Mouse (Mus musculus) ZHBTc4 (cell line): ENCODE measurements around the gene Dnaic1.
"Not testable (repeated sequence)": the region's sequence is repeated elsewhere in the genome, so short reads cannot be mapped to it uniquely, and the experiment has no call there.

Source experiments
- DNase-seq: peaks from one replicate; pipeline ENCODE4 v3.0.0-alpha.2; 2011; ENCODE audit warnings: low read depth, low spot score

Gene Dnaic1

DNA sequence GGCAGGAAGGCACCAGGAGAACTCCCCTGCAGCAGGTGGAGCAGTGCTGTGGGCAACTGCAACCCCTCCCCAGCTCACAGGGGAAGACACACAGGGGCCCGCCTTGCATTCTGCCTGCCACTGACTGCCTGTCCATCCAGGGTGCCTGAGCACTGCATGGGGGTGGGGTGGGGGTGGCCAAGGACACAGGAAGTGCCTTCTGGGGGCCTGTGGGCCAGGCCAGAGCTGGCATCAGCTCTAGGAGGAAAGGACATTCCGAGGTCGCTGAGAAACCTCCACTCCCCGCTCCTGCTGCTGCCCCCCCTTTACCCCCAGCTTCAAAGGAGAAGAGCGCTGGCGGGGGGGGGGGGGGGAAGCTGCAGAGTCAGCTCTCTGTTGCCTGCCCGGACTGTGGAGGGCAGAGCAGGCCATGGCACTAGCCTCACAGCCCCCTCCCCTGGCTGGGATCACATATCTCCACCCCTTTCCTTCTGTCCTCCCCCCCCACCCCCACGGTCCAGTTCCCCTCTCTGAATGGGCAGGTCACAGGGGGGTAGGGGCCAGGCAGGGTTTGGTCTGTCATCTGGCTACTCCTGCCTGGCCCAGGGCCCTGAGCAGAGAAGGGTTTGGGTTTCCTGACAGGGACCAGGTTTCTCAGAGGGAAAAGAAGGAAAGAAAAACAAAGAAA lies 95.6 kb downstream of the Dnaic1 start:
- no peak for DNase-seq

DNA sequence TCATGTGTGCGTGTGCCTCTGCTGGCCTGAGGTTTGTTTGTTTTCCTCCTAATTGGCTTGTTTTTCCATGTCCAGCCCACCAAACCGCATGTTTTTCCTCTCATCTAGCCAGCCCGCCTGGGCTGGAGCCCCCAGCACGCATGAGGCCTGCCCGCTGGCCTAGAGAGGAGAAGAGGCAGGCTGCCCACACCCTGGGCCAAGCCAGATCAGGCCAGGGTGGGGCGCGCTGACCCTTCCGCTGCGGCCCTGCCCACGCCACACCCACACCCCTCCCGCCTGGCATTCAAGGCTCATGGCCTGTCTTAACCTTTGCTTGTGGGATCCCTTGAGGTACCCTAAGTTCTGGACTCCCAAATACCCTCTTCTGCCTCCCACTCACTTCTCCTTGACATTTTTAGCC lies 97.1 kb downstream of the Dnaic1 start:
- DNase-seq = no peak

DNA sequence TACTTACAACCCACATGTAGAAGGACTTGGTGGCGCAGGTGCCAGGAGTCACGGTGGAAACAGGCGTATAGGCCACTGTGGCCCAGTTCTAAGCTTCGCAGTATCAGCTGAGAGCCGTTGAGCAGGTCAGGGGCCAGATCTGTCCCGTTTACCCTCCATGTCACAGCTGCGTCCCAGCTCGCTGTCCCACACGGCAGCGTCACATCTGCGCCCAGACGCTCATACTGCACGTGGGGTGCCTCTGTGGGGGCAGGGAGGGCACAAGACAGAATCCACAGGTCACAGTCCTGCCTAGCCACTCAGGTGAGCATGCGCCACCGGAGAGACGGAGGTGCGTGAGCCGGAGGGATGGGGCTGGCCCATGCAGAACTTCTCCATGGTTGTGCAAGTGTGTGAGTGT lies 101.3 kb downstream of the Dnaic1 start:
- no peak for DNase-seq

DNA sequence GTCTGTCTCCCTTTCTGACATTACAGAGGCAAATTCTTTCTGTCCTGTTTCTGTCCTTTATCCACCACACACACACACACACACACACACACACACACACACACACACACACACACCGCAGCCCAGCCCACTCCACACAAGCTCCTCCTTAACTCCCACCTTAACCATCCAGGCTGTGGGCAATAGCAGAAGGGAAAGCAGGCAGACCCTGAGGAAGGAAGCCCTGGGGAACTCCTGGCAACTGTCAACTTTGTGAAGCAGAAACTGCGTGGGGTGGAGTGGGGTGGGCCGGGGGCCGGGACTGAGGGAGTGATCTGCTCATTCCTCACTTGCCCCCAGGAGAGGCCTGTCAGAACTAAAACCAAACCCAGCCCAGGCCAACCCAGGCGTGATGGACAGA lies 101.9 kb downstream of the Dnaic1 start:
- no peak for DNase-seq

DNA sequence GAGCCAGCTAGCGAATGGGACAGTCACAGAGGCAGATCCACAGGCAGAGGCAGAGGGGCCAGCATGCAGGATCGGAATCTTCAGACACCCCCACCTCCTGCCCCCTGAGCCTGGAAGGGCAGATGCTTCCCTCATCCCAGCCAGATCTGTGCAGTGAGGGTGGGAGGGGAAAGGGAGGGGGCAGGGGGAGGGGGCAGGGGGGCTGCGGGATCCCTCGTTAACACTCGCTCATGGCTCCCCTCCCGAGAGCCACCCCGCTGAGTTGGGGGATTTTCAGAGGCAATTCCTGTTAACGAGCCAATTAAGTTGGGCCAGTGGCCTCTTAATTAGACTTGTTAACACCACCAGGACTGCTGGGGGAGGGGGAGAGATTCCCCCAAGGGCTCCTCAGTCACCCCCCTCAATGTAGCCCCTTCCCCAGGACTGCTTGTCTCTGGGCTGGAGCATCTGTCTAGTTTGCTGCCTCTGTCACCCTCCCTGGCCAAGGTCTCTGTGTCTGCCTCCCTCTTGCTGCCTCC lies 102.4 kb downstream of the Dnaic1 start:
- DNase-seq = no peak

DNA sequence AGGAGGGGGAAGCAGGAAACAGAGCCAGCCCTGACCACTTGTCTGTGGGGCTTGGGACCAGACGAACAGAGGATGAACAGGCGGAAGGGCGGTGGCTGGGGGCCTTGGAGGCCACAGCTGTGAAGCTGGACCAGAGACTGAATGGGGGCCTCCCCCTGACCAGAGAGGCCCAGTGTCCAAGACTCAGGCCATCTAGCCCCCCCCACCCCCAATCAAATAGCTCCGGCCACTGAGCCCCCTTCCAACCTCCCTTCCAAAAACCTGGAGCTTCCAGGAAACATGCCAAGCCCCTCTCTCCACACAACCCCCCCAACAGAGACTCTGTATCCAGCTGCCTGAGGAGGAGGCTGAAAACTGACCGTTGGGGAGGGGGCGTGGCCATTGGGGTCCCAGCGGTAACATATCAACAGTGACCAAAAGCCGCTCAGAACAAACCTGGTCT lies 103.0 kb downstream of the Dnaic1 start:
- no peak for DNase-seq

DNA sequence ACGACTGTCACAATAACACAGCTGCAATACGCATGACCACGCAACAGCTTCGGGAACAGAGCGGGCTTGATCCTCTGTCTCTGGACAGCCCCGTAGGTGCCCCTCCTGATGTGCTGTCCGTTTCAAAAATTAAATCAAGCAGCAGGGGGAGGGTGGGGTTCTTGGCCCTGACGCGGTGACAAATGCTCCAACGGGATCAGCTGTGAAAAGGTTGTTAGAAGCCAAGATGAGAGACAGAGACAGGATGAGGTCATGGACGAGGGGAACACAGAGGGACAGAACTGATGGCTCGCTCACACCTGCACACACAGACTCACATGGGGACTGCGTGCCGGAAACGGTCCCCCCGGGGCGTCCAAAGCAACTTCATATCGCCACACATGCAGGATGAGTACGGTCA lies 103.6 kb downstream of the Dnaic1 start:
- DNase-seq = no peak

DNA sequence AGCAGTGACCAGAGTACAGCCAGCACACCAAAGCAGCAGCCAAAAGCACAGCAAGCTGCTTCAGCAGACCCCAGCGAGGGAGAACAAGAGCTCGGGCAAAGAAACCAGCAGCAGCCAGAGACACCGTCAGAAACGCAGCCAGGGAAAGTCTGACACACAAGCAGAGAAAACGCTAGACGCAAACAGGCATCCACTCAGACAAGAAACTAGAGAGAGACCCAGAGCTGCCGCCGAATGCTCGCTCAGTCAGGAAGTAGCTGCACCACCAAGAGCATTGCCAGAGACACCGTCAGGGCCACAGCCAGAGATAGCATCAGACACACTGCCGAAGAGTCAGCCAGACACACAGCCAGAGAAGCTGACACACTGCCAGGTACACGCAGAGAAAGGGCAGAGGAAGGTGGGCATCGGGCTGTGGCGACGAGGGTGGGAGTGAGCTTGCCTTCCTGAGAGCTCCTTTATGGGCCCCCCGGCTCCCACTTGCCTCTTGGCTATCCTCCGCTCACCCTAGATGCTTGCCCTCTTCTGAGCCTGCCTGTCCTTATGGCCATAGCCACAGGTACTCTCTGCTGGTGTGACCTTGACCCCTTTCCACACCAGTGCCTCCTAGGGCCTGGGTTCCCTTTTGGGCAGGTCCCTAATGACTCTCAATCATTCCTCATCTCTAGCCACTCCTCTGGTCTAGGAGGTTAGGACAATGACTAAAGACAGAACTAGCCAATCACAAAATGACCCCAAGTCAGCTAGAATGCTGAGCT lies 106.9 kb downstream of the Dnaic1 start:
- DNase-seq = peak; percentile 46

DNA sequence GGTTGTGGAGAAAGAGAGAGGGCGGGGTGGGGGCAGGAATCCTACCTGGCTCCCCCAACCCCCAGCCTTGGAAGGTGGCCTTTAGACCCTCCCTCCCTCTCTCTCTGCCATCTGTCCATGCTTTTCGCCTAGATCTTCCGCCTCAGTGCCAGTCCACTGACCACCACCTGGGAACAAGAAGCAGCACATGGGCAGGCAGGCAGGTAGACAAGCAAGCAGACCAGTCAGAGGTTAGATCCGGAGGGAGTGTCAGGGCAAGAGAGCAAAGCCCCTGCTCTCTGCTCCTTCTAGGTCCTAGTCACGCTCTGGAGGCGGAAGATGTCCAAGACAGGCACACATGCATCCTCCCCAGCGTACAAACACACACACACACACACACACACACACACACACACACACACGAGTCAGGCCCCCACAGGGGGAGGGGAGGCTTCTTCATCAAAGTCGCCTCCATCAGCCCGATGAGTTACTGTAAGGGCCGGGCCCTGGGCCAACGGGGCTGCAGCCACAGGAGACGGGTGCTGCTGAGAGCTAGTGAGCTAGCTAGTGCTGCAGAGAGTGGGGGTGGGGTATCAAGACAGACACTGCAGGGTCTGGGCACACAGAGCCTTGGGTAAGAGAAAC lies 107.5 kb downstream of the Dnaic1 start:
- DNase-seq = no peak

DNA sequence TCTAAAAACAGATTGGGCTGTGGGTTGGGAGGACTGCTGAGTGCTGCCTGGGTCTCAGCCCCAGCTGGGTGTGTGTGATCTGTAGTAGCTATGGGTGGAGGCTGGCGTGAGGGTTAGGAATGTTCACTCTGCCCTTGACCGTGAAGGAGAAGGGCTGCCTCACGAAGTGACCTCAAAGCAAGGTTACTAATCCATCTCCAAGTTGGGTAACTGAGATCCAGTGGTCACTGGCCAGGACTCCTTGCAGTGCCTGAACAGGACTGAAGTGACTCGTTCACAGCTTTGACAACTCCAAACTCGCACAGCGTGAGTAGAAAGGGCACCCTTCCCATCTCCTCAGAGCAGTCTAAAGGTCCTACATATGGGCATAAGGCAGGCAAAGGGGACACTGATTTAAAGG lies 109.3 kb downstream of the Dnaic1 start:
- no peak for DNase-seq

DNA sequence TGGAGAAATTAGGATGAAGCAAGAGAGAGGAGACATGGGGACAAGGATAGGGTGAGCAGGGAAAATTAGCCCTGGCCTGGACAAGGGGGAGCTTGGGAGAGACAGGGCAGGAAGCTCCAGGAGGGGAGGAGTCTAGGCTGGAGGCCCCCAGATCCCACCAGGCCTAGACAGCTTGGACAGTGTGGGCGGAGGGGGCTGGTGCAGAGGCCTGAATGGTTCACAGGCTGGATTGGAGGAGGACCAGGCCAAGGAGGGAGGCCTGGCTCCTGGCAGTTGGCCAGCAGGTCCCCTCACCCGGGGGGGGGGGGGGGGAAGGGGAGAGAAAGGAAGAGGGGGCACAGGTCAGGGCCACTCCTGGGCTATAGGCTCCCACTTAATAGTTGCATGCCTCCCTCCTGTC lies 109.7 kb downstream of the Dnaic1 start:
- DNase-seq = no peak

DNA sequence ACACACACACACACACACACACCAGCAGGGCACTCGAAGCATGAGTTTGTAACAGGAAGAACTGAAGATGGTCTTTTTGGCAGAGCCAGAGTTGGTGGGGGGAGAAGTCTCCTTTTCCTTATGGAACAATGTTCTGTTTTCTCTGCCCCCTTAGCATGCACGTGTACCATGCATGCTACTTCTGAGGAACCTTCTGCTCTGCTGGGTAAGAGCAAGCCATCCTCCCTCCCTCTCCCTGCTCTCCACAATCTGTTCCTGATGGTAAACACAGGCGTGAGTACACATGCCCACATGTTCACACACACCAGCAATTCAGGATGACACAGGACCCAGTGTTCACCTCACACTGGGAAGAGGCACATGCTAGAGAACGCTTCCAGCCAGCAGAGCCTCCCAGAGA lies 111.6 kb downstream of the Dnaic1 start:
- DNase-seq = no peak

DNA sequence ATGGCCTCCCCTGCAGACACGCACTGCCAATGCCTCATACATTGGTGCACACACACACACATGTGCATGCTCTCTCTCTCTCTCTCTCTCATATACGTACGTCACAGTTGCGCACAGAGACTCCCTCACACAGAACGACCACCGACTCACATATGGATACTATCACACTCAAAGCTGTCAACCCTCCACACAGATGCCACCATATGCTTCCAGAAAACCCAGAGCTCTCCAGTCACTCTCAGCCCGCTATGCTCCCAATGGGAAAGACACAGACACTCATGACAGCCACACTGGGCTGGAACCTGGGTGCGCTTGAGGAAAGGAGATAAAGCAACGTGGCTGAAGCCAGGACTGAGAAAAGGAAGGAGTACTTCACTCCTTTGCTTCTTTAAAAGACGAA lies 112.4 kb downstream of the Dnaic1 start:
- no peak for DNase-seq

DNA sequence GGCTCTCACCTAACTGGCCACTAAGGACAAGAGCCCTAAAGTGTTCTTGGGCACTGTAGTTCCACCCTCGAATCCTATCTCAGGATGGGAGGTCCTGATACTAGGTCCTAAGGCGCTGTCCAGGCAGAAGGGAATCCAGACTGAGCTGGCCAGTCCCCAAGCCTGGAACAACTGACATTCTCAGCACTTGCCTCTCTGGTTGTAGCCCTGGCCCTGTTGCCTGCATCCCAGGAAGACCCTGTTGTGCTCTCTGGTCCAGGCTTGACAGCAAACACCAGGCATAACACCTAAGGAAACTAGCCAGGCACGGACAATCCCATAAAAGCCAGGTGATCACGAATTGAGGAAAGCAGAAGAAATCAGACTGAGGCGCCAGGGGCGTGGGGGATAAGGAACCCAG lies 113.2 kb downstream of the Dnaic1 start:
- DNase-seq = no peak

DNA sequence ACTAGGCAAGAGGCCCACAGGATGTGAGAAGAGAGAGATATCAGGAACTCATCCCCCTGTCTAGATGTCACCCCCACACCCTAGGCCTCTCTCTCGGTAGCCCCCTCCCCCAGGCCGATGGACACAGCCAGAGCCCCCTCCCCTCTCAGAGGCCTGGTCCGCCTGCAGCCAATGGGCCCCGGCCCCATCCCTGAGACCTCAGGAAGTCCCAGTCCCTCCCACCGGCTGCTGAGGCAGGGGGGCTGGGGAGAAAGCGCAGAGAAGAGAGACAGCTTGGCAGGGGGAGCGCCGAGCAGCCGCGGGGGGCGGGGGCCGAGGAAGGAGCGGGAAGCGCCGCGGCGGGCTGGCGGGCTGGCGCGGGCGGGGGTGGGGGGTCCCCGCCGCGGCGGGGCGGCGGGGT lies 113.7 kb downstream of the Dnaic1 start:
- not testable (repeated sequence) for DNase-seq

DNA sequence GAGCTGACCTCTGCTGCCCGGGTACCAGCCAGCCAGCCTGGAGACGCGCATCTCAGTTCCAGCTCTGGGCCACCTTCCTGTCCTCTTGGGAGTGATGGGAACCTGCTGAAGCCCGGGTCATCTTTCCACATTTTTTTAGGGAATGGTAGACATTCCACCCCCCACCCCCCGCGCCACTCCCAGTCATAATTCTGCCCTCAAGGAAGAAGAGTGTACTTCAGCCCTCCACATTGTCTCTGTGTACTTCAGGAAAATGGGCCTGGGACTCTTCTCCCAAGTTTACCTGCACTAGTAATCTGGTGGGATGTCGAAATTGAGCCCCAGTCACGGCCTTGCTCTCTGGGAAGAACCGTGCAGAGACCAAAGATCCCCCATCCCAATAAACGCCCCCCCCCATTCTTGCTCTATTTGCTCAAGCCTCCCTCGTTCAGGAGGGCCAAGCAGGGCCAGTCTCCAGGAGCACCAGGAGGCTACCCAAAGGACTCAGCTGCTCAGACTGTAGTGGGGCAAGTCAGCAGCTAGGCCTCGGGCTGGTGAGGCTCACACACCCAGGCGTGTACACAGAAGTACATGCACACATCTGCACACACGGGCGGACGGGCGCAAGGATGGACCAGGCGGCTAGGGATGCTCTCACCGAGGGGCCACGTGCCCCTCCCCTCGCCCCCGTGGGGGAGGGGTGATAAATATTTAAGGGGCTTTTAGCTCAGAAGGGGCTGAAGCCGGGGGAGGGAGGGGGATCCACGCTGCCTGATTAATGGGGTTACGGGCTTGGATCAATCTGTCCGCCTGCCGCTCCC lies 114.8 kb downstream of the Dnaic1 start:
- DNase-seq = not testable (repeated sequence)

DNA sequence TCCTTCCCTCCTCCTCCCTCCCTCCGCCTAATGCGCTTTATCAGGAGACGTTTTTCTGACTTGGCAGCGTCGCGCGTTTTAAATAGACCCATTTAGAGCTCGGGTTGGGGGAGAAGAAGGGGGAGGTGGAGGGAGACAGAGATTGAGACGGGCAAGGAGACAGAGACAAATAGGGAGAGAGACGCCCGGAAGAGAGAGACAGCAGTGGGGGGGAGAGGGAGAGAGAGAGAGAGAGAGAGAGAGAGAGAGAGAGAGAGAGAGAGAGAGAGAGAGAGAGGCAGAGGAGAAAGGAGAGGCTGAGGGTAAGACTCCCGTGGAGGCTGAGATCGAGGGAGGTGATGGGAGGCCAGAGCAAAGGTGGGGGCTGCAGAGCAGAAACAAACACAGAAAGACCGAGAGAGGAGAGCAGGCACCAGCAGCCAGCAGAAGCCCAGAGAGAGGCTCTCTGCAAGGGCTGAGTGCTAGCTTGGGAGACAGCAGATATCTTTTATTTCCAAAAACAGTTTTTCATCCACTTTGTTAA lies 115.4 kb downstream of the Dnaic1 start:
- DNase-seq = not testable (repeated sequence)

DNA sequence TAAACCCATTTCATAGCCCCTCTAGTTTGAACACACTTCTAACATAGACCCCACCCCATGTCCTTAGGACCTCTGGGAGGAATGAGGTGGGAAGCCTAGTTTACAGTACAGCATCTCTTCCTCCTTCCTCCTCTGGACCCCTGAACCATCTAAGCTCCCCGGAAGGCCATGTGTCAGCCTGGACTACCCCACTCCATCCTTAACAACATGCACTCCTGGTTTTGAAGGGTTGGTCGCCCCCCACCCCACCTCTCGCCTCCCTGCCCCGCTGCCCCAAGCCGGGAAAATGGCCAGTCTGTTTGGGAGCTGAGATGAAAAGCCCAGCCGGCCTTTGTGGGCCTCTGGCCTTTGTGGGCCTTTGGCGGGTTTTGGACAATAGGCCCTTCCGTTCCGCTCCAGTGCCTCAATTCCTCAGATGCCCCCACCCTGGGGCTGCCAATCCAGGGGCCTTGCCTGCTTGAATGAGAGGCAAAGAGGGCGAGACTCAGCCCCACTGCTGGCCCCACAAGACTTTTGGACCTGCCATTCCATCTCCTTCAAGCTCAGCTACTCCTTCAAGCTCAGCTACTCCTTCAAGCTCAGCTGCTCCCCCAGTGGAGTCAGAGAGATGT lies 116.4 kb downstream of the Dnaic1 start:
- DNase-seq = not testable (repeated sequence)
